Mouse (Mus musculus): ENCODE measurements at regions not wholly inside any gene's neighbourhood (a gene's known extent, or its start where the extent isn't known, plus 50 kb on each side); places are given as distances from the start of the nearest gene placed in this dataset.

- no peak for DNase-seq (ENCODE audit: low spot score)
These were observed 53.2 kb upstream of the Unc5a start for GRCm38 (mm10) chr13:54895981-54896380.

Data from ovary, postnatal 14 days (tissue).